Mouse (Mus musculus): ENCODE measurements at regions not wholly inside any gene's neighbourhood (a gene's known extent, or its start where the extent isn't known, plus 50 kb on each side); places are given as distances from the start of the nearest gene placed in this dataset.

DNA sequence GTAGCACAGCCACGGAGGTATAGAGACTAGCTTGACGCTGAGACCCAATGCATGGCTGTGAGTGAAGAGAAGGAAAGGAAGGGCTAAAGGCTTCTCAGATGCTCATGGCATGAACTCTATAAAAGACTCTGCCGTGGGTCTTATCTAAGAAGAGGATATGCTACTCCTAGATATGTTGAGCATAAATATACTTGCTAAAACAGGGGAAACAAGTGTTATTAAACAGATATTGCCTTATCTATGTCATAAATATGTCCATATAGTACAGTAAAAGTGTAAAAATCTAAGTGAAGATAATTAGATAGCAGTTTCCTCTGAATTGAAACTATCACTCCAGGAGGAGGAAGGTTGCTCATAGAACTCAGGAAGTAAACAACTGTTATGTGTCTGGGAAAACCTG is 128.2 kb upstream of the Cep162 start:
- no peak for ATAC-seq (ENCODE audit: low read depth)
- 66% methylated on average over 3 of the region's 3 CpGs for WGBS
- no peaks in the 10 kb centered on the region for H3K36me3 ChIP-seq (ENCODE audit: control insufficient read depth, insufficient read depth, low read length)

DNA sequence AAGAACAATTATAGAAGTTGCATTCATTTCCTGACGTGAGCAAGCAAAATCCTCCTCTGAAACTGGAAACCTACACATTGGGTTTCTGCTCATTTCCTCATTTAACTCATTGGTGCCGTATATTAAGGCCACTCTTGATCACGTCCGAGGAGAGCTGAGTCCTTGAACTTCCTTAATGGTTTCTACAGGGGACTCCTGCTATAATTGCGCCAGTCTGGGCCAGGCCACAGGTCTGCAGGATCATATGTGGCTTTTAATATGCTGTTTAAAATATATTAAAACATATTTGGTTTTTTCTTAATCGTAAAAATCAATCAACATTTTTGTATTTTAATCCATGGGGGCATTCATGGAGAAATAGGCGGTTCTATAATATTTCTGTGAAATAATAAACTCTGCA is 122.6 kb upstream of the Cep162 start:
- no peak overlapping the region for H3K4me2 ChIP-seq (ENCODE audit: low read depth, low read length)
- H3K36me3 ChIP-seq (ENCODE audit: control insufficient read depth, insufficient read depth, low read length): no peaks in the 10 kb centered on the region
- no peak overlapping the region for H3K9ac ChIP-seq (ENCODE audit: low read length)
- no peak overlapping the region for H3K4me3 ChIP-seq (ENCODE audit: low read length)
- 73% methylated on average over 7 of the region's 7 CpGs for WGBS
- H3K9me3 ChIP-seq (ENCODE audit: control insufficient read depth, low read length): no peaks in the 10 kb centered on the region
- ATAC-seq (ENCODE audit: low read depth): no peak
- H3K27ac ChIP-seq (ENCODE audit: low read length): no peak overlapping the region
- H3K27me3 ChIP-seq (ENCODE audit: control insufficient read depth, insufficient read depth, low read depth, low read length): no peaks in the 10 kb centered on the region
- H3K4me1 ChIP-seq (replicated peaks; ENCODE audit: control insufficient read depth, insufficient read depth, low read length): no peaks in the 10 kb centered on the region

More for the DNA sequence above, 128.2 kb upstream of the Cep162 start:
- no peak overlapping the region for H3K4me3 ChIP-seq (ENCODE audit: low read length)
- no peaks in the 10 kb centered on the region for H3K4me1 ChIP-seq (replicated peaks; ENCODE audit: control insufficient read depth, insufficient read depth, low read length)
- no peak overlapping the region for H3K27ac ChIP-seq (ENCODE audit: low read length)
- no peaks in the 10 kb centered on the region for H3K27me3 ChIP-seq (ENCODE audit: control insufficient read depth, insufficient read depth, low read depth, low read length)
- H3K4me2 ChIP-seq (ENCODE audit: low read depth, low read length): no peak overlapping the region
- no peak overlapping the region for H3K9ac ChIP-seq (ENCODE audit: low read length)
- H3K9me3 ChIP-seq (ENCODE audit: control insufficient read depth, low read length): no peaks in the 10 kb centered on the region

DNA sequence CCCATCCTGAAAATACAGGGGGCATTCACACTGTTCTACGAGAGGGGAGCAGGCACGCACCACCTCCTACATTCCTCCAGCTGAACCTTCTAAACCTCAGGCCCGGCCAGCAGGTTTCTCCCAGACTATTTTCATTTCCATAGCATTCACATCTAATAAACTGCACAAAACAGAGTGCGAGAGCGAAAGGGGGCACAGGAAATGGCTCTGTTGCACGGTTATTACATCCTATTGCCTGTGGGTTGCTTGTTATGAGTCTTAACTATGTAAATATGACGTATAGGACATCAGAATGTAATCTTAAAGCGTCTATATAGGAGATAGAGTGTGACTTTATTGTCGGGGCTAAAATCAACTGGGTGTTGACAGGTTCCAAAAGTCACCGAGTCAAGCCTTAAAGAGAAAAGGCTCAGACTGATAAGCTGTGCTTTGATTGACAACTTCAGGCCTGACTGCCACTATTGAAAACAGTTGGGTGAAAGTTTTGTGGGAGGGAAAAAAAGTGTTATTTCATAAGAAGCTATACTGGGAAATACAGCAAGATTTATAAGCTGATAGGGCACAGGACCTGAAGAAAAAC is 121.5 kb upstream of the Cep162 start:
- no peak overlapping the region for H3K27ac ChIP-seq (ENCODE audit: low read length)
- no peak for ATAC-seq (ENCODE audit: low read depth)
- H3K4me3 ChIP-seq (ENCODE audit: low read length): no peak overlapping the region
- H3K9ac ChIP-seq (ENCODE audit: low read length): no peak overlapping the region
- H3K9me3 ChIP-seq (ENCODE audit: control insufficient read depth, low read length): no peaks in the 10 kb centered on the region
- H3K4me1 ChIP-seq (replicated peaks; ENCODE audit: control insufficient read depth, insufficient read depth, low read length): no peaks in the 10 kb centered on the region
- no peaks in the 10 kb centered on the region for H3K36me3 ChIP-seq (ENCODE audit: control insufficient read depth, insufficient read depth, low read length)
- WGBS: 37% methylated on average over 10 of the region's 10 CpGs
- no peak overlapping the region for H3K4me2 ChIP-seq (ENCODE audit: low read depth, low read length)
- no peaks in the 10 kb centered on the region for H3K27me3 ChIP-seq (ENCODE audit: control insufficient read depth, insufficient read depth, low read depth, low read length)

DNA sequence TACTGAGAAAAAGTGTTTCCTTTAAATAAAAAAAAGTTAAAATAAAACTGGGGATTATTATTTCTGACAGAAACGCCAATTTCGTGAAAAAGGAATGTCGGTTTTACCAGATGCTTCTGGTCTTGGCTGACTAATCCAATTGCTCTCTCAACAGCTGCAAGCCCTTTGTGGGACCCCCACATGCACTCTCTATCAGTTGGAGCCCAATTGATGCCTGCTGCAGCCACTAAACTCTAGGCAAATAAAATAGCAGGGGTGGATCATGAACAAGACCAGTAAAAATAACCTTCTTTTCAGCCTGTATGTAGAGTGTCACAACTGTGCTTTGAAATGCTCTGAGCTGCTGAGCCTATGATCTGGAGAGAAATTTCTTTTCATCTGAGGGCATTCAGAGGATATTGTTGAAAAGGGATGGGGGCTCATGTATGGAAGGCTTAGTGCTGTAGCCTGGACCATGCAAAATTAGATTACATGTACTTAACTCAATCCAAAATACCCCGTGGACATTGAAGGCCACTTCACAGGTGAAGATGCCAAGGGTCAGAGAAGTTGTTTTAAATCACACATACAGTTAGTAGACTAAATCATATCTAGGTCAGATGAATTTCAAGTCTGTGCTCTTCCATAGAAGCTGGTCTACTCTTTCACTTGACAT is 117.0 kb upstream of the Cep162 start:
- Histone ChIP-seq H3K27me3 (ENCODE audit: control insufficient read depth, insufficient read depth, low read depth, low read length) (no peaks in the 10 kb centered on the region), H3K4me1 (replicated peaks; ENCODE audit: control insufficient read depth, insufficient read depth, low read length) (no peaks in the 10 kb centered on the region), H3K4me2 (ENCODE audit: low read depth, low read length) (no peak overlapping the region), H3K9me3 (ENCODE audit: control insufficient read depth, low read length) (no peaks in the 10 kb centered on the region), H3K36me3 (ENCODE audit: control insufficient read depth, insufficient read depth, low read length) (no peaks in the 10 kb centered on the region), H3K27ac (ENCODE audit: low read length) (no peak overlapping the region), H3K4me3 (ENCODE audit: low read length) (no peak overlapping the region), H3K9ac (ENCODE audit: low read length) (no peak overlapping the region)
- WGBS: 56% methylated on average over 4 of the region's 4 CpGs
- ATAC-seq (ENCODE audit: low read depth): no peak

DNA sequence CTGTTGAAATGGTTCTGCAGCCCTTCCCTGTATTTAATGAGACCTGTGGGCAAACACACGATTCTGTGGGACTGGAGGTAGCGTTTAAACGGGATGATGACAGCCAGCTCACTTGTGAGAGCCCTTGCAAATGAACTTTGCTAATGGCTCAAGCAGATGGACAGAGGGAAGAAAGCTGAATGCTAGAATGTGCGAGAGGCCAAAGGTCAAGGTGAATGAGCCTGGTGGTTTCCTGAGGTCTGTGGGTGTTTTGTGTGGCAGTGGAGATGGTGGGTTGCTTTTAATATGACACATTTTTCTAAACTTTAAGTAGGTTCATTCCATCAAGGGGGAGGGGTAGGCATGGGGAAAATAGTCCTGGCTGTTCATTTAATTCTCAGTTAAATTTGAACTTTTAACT is 113.7 kb upstream of the Cep162 start:
- WGBS: 53% methylated on average over 4 of the region's 4 CpGs
- H3K27ac ChIP-seq (ENCODE audit: low read length): no peak overlapping the region
- no peaks in the 10 kb centered on the region for H3K4me1 ChIP-seq (replicated peaks; ENCODE audit: control insufficient read depth, insufficient read depth, low read length)
- no peaks in the 10 kb centered on the region for H3K9me3 ChIP-seq (ENCODE audit: control insufficient read depth, low read length)
- H3K36me3 ChIP-seq (ENCODE audit: control insufficient read depth, insufficient read depth, low read length): no peaks in the 10 kb centered on the region
- no peak for ATAC-seq (ENCODE audit: low read depth)
- no peak overlapping the region for H3K4me3 ChIP-seq (ENCODE audit: low read length)
- H3K9ac ChIP-seq (ENCODE audit: low read length): no peak overlapping the region
- H3K27me3 ChIP-seq (ENCODE audit: control insufficient read depth, insufficient read depth, low read depth, low read length): no peaks in the 10 kb centered on the region
- H3K4me2 ChIP-seq (ENCODE audit: low read depth, low read length): no peak overlapping the region

DNA sequence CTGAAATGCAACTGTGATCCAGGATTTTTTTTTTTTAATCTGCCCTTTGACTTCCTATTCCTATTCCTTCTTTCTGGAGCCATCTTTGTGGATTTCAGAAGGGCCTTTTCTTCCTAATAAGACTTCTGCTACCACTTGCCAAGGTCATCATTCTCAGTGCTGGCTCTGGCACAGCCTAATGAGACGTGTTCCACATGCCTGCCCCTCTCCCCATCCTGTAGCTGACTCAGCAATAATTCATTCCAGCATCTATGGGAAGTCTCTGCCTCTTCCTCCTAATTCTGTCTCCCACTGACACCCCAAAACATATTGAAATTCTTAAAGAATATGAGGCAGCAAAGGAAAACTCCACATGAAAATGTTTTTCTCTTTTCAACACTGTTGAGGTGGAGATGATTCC is 91.7 kb upstream of the Cep162 start:
- no peak for ATAC-seq (ENCODE audit: low read depth)
- Histone ChIP-seq H3K4me2 (ENCODE audit: low read depth, low read length) (no peak overlapping the region), H3K27ac (ENCODE audit: low read length) (no peak overlapping the region), H3K9me3 (ENCODE audit: control insufficient read depth, low read length) (no peaks in the 10 kb centered on the region), H3K27me3 (ENCODE audit: control insufficient read depth, insufficient read depth, low read depth, low read length) (no peaks in the 10 kb centered on the region), H3K36me3 (ENCODE audit: control insufficient read depth, insufficient read depth, low read length) (no peaks in the 10 kb centered on the region), H3K4me3 (ENCODE audit: low read length) (no peak overlapping the region), H3K4me1 (replicated peaks; ENCODE audit: control insufficient read depth, insufficient read depth, low read length) (no peaks in the 10 kb centered on the region), H3K9ac (ENCODE audit: low read length) (no peak overlapping the region)
- WGBS: 29% methylated on average over 1 of the region's 1 CpGs

DNA sequence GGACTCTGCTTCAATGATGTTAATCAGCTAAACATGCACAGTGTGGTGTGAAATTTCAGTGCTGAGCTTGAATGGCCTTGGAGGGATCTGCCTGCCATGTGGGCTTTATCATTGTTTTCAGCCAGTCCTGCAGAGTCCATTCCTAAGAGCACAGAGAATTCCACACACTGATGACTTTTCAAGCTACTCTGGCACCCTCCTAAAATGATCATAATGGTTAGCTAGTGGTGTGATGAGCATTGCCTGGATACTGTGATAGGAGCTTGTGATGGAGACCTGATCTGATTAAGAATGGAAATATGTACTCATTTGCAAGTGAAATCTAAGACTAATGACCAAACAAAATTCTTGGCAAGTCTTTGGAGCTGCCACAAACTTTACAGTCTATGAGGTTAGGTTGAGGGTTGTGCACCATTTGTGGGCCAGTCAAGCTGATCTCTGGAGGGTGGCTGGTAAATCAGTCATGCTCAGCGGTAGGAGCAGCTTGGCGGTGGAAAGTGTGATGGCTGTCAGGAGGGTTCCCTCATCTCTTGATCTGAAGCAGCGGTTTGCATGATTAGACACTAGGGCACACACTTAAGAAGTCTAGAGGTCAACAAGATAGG is 91.0 kb upstream of the Cep162 start:
- 66% methylated on average over 3 of the region's 3 CpGs for WGBS
- Histone ChIP-seq H3K4me1 (replicated peaks; ENCODE audit: control insufficient read depth, insufficient read depth, low read length) (no peaks in the 10 kb centered on the region), H3K4me3 (ENCODE audit: low read length) (no peak overlapping the region), H3K9ac (ENCODE audit: low read length) (no peak overlapping the region), H3K27ac (ENCODE audit: low read length) (no peak overlapping the region), H3K36me3 (ENCODE audit: control insufficient read depth, insufficient read depth, low read length) (no peaks in the 10 kb centered on the region), H3K27me3 (ENCODE audit: control insufficient read depth, insufficient read depth, low read depth, low read length) (no peaks in the 10 kb centered on the region), H3K9me3 (ENCODE audit: control insufficient read depth, low read length) (no peaks in the 10 kb centered on the region), H3K4me2 (ENCODE audit: low read depth, low read length) (no peak overlapping the region)
- no peak for ATAC-seq (ENCODE audit: low read depth)

DNA sequence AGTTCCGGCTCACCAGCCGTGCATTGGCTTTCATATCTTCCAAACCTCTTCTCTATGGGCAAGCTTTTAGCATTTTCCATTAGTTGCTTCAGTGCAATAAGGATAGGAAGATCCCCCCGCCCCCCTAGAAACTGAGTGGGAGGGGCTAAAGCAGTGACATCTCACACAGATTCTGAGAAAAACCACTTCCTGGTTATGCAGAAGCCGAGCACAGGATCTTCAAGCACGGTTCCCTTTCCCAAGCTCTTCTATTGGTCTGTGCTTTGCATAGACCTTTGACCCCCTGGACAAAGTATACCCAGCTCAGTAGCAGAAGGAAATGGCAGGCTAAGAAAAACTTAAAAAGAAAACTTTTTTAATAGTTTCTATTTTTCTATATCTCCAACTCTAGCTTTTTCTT is 86.1 kb upstream of the Cep162 start:
- Histone ChIP-seq H3K4me1 (replicated peaks; ENCODE audit: control insufficient read depth, insufficient read depth, low read length) (no peaks in the 10 kb centered on the region), H3K27me3 (ENCODE audit: control insufficient read depth, insufficient read depth, low read depth, low read length) (no peaks in the 10 kb centered on the region), H3K27ac (ENCODE audit: low read length) (no peak overlapping the region), H3K9me3 (ENCODE audit: control insufficient read depth, low read length) (no peaks in the 10 kb centered on the region), H3K36me3 (ENCODE audit: control insufficient read depth, insufficient read depth, low read length) (no peaks in the 10 kb centered on the region), H3K4me3 (ENCODE audit: low read length) (no peak overlapping the region), H3K9ac (ENCODE audit: low read length) (no peak overlapping the region), H3K4me2 (ENCODE audit: low read depth, low read length) (no peak overlapping the region)
- 64% methylated on average over 5 of the region's 5 CpGs for WGBS
- no peak for ATAC-seq (ENCODE audit: low read depth)

DNA sequence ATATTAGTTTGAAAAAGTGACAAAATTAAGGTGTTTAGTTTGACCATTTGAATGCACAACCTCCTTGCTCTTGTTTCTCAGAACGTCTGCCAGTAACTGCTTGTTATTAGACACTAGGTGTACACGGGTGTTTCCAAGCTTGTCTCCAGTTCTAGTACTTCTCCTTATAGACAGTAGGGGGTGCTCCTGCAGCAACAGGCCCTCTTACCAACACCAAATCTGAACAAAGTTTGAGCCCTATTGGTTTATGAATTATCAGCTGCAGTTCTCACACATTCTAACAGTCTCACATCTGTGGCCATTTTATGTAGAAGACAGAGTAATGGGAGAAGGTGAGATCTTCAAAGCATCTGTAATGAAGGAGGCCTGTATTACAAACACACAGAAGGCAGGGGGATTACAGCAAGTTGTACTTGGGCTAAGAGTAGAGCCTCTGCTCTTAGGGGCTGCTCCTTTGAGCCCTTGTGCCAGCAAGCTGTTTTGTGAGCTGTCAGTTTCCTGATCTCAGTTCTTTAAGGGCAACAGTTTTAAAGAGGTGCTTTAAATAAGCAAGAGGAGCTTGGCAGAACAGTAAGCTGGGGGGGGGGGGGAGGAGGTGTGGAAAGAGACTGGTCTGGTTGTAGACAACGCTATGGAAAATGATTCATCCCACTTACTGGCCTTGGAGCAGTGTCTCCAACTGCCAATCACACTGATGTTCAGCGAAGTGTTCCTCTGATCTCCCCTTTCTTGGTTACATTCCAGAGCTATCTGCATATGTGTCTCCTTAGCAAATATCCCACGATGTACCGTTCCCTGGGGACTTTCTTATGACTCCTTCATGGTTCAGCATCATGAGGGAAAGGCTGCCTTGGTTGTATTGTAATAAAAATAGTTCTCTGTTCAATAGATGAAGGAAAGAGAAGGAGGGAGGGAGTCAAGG is 71.3 kb upstream of the Cep162 start:
- H3K4me1 ChIP-seq (replicated peaks; ENCODE audit: control insufficient read depth, insufficient read depth, low read length): no peaks in the 10 kb centered on the region
- H3K27me3 ChIP-seq (ENCODE audit: control insufficient read depth, insufficient read depth, low read depth, low read length): no peaks in the 10 kb centered on the region
- no peaks in the 10 kb centered on the region for H3K36me3 ChIP-seq (ENCODE audit: control insufficient read depth, insufficient read depth, low read length)
- H3K27ac ChIP-seq (ENCODE audit: low read length): no peak overlapping the region
- H3K9ac ChIP-seq (ENCODE audit: low read length): no peak overlapping the region
- WGBS: 32% methylated on average over 6 of the region's 6 CpGs
- H3K4me2 ChIP-seq (ENCODE audit: low read depth, low read length): no peak overlapping the region
- H3K4me3 ChIP-seq (ENCODE audit: low read length): no peak overlapping the region
- ATAC-seq (ENCODE audit: low read depth): no peak
- no peaks in the 10 kb centered on the region for H3K9me3 ChIP-seq (ENCODE audit: control insufficient read depth, low read length)
